Mouse (Mus musculus) small intestine, adult 2 months (tissue): ENCODE measurements around the gene Gm10401. TPM values are rescaled to one million over a fixed set of nuclear protein-coding genes. Genes with fewer than 3 reads are reported as not detected.

ENCODE experiments used
- H3K27ac ChIP-seq: fragments of 200-500 bp; 2 replicates; pipeline ENCODE4 v1.5.1; 2012; ENCODE audit warnings: low read depth, low read length, control low read depth, inconsistent platforms; ENCODE audit not compliant: insufficient read depth
- H3K27me3 ChIP-seq: fragments of 200-500 bp; 2 replicates; pipeline ENCODE4 v1.6.1; 2012; ENCODE audit warnings: mild to moderate bottlenecking, moderate library complexity, low read length, inconsistent platforms; ENCODE audit not compliant: control insufficient read depth, insufficient read depth
- H3K36me3 ChIP-seq: fragments of 200-500 bp; 2 replicates; pipeline ENCODE4 v1.6.1; 2012; ENCODE audit warnings: mild to moderate bottlenecking, low read length, control low read depth, inconsistent platforms; ENCODE audit not compliant: control insufficient read depth, insufficient read depth
- H3K4me1 ChIP-seq: fragments of 200-500 bp; 2 replicates; pipeline ENCODE4 v1.6.1; 2012; ENCODE audit warnings: low read length, inconsistent platforms, mixed read lengths; ENCODE audit not compliant: control insufficient read depth, insufficient read depth, insufficient read length
- H3K4me3 ChIP-seq: fragments of 200-500 bp; 2 replicates; pipeline ENCODE4 v1.5.1; 2012; ENCODE audit warnings: low read depth, mild to moderate bottlenecking, control low read depth, inconsistent platforms, low read length, moderate library complexity
- CTCF ChIP-seq: fragments of 200-500 bp; IDR thresholded peaks from 2 replicates; pipeline ENCODE4 v1.5.1; 2012; ENCODE audit warnings: low read depth, mild to moderate bottlenecking, control low read depth, inconsistent platforms, low read length, moderate library complexity, mixed read lengths; ENCODE audit not compliant: insufficient replicate concordance, insufficient read length; ENCODE audit errors: extremely low read depth
- POLR2A ChIP-seq: fragments of 200-500 bp; IDR thresholded peaks from 2 replicates; pipeline ENCODE4 v1.6.1; 2012; ENCODE audit warnings: low read depth, mild to moderate bottlenecking, control low read depth, inconsistent platforms, low read length, moderate library complexity
- WGBS: fragments of 180-500 bp; shearing (Covaris S2); methylation state at CpG from one replicate; pipeline ENCODE4 v1.1.7; 2018; 5-methylcytosine and 5-hydroxymethylcytosine counted together
- polyA plus RNA-seq: library from polyadenylated mRNA; depleted of rRNA; stranded (reverse); fragments of >200 nt; gene quantifications from 2 replicates; pipeline ENCODE4 v1.2.3, GENCODE M21; 2012; rRNA removed

The Gm10401 gene
- not detected in 2 replicates for polyA plus RNA-seq

- Histone ChIP-seq H3K4me1 (no peaks in the 10 kb centered on the region), H3K4me3 (no peak within 1 kb of the TSS), H3K27ac (no peak within 1 kb of the TSS), H3K36me3 (peaks cover 46% of the 10 kb centered on the region), H3K27me3 (no peaks in the 10 kb centered on the region)
- TF ChIP-seq CTCF (no peak), POLR2A (no peak)
- 99% methylated on average over 8 of the region's 8 CpGs for WGBS
Observed at GRCm38 (mm10) chr5:115098195-115098594, at the start of gene Gm10401. Gene Gm10401 (minus strand): TSS chr5:115098295.

GRCm38 (mm10) chr5:115147388-115147787, 49.3 kb upstream of the Gm10401 start:
- H3K27me3 ChIP-seq, result no peaks in the 10 kb centered on the region
- peaks cover 72% of the 10 kb centered on the region for H3K36me3 ChIP-seq
- H3K4me3 ChIP-seq, result no peak overlapping the region
- H3K27ac ChIP-seq, result no peak overlapping the region
- H3K4me1 ChIP-seq, result peaks cover 5% of the 10 kb centered on the region; the same call in 1 of the 2 replicates
- TF ChIP-seq CTCF (no peak), POLR2A (no peak)
- WGBS, result 41% methylated on average over 3 of the region's 3 CpGs

- TF ChIP-seq CTCF, result no peak
- no peak for TF ChIP-seq POLR2A
- H3K27ac ChIP-seq, result no peak overlapping the region
- H3K4me1 ChIP-seq, result peaks cover 5% of the 10 kb centered on the region; the same call in 1 of the 2 replicates
- no peak overlapping the region for H3K4me3 ChIP-seq
- no peaks in the 10 kb centered on the region for H3K27me3 ChIP-seq
- peaks cover 68% of the 10 kb centered on the region for H3K36me3 ChIP-seq
Observed at GRCm38 (mm10) chr5:115146747-115147130, 48.6 kb upstream of the Gm10401 start.

DNA sequence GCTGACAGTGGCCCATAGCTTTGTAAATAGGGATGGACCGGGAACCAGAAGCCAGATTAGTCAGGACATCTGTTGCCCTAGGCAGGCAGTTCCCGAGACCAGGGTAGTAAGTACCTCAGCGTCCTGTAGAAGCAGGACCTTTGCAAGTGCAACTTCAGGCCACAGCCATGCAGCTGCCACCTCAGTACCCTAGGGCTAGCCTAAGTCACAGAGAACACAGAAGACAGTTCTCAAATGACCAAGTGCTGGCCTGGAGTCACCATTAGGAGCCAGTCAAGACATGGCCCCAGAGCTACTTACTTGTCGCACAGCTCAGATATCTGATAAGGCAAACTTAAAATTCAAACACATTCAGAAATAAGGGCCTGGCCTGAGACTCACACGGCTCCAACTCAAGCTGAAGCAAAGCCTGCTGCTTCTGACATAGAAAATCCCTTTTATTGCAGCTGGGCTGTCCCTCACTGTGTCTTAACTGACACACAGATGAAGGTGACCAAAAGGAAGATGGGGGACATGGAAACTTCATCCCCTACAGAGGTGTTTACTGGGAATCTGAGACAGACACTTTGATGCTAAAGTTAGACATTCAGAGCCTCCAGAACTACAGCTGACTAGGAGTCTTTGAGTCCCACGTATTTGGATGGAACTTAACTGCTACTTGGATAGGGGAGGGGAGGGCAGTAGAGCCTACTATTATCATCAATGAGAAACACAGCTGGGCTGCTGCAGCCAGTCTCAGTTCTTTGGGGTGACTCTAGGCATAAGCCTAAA, 48.1 kb upstream of the Gm10401 start:
- WGBS, result 77% methylated on average over 6 of the region's 6 CpGs
- H3K27me3 ChIP-seq, result no peaks in the 10 kb centered on the region
- peaks cover 64% of the 10 kb centered on the region for H3K36me3 ChIP-seq
- TF ChIP-seq CTCF, result no peak
- no peak for TF ChIP-seq POLR2A
- H3K4me1 ChIP-seq, result 0 out of 2 replicates have a peak, but pooled peaks cover 3% of the 10 kb centered on the region
- no peak overlapping the region for H3K4me3 ChIP-seq
- H3K27ac ChIP-seq, result no peak overlapping the region

GRCm38 (mm10) chr5:115145253-115145968, 47.3 kb upstream of the Gm10401 start:
- Histone ChIP-seq H3K27me3 (no peaks in the 10 kb centered on the region), H3K4me1 (0 out of 2 replicates have a peak, but pooled peaks cover 3% of the 10 kb centered on the region), H3K4me3 (no peak overlapping the region), H3K27ac (no peak overlapping the region), H3K36me3 (peaks cover 56% of the 10 kb centered on the region)
- no peak for TF ChIP-seq CTCF
- no peak for TF ChIP-seq POLR2A
- 75% methylated on average over 11 of the region's 11 CpGs for WGBS

- H3K4me3 ChIP-seq, result no peak overlapping the region
- no peak overlapping the region for H3K27ac ChIP-seq
- H3K36me3 ChIP-seq, result peaks cover 47% of the 10 kb centered on the region
- TF ChIP-seq POLR2A (no peak), CTCF (no peak)
- H3K4me1 ChIP-seq, result 0 out of 2 replicates have a peak, but pooled peaks cover 3% of the 10 kb centered on the region
- WGBS, result 80% methylated on average over 6 of the region's 6 CpGs
- H3K27me3 ChIP-seq, result no peaks in the 10 kb centered on the region
Observed at GRCm38 (mm10) chr5:115144471-115144870, 46.4 kb upstream of the Gm10401 start.

DNA sequence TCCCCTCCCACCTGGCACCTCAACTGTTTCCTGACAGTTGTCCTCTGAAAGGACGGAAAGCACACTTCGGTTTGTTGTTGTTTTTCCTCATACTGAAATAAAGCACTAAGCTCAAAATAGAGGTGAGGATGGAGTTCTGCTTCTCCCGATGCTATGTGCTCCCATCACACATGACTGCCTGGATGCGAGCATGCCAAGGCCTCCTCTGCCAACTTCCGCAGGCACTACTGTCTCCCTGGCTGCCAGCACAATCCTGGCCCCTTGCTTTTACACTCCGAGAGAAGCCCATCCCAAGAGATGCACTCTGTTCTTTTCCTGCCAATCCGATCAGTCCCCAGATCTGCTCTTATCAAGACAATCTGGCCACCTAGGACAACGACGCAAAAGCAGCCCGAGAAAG, 45.5 kb upstream of the Gm10401 start:
- H3K4me1 ChIP-seq, result 0 out of 2 replicates have a peak, but pooled peaks cover 3% of the 10 kb centered on the region
- no peak overlapping the region for H3K4me3 ChIP-seq
- peaks cover 40% of the 10 kb centered on the region for H3K36me3 ChIP-seq
- no peak overlapping the region for H3K27ac ChIP-seq
- WGBS, result 71% methylated on average over 10 of the region's 10 CpGs
- H3K27me3 ChIP-seq, result no peaks in the 10 kb centered on the region
- TF ChIP-seq CTCF (no peak), POLR2A (no peak)
